Mouse (Mus musculus) erythroblast, embryonic 14.5 days (primary cell): ENCODE measurements around the gene Map4k4.

Source experiments
- GATA1 ChIP-seq: IDR thresholded peaks from 2 replicates; pipeline ENCODE4 v1.6.1; 2012; ENCODE audit warnings: low read length, inconsistent platforms, mixed read lengths
- TAL1 ChIP-seq: IDR thresholded peaks from 3 replicates; pipeline ENCODE4 v1.6.1; 2012; ENCODE audit warnings: low read length, inconsistent platforms, mixed read lengths

GRCm38 (mm10) chr1:39895506-39895905, 5.2 kb upstream of the Map4k4 start:
- TF ChIP-seq TAL1 = no peak
- no peak for TF ChIP-seq GATA1
